Mouse (Mus musculus): ENCODE results near the gene Hmgn2. TPM values are rescaled to one million over a fixed set of nuclear protein-coding genes. Genes with fewer than 3 reads are reported as not detected.
"Not testable (repeated sequence)": the region's sequence is repeated elsewhere in the genome, so short reads cannot be mapped to it uniquely, and the experiment has no call there.

The Hmgn2 gene
- total and polyA plus RNA-seq, 2 experiments from 2014 or later, result 231 to 919 TPM

GRCm38 (mm10) chr4:134001710-134002109 lies 33.3 kb upstream of the Hmgn2 start:
- TF ChIP-seq CTCF (IDR thresholded peaks at IDR 0.05), result peak; percentile 40
- ATAC-seq (ENCODE audit: low FRiP score) (no peak), DNase-seq (ENCODE audit: low spot score) (no peak)
- Histone ChIP-seq H3K4me2 (ENCODE audit: low read depth, low read length, poor library complexity, severe bottlenecking) (no peak overlapping the region), H3K4me1 (ENCODE audit: insufficient read depth, low read length) (no peaks in the 10 kb centered on the region), H3K9me3 (ENCODE audit: low read length) (no peaks in the 10 kb centered on the region), H3K27ac (ENCODE audit: low read depth, low read length) (no peak overlapping the region), H3K27me3 (ENCODE audit: insufficient read depth, low read length) (no peaks in the 10 kb centered on the region), H3K36me3 (ENCODE audit: insufficient read depth, low read length) (peaks cover 4% of the 10 kb centered on the region; the same call in 1 of the 2 replicates), H3K9ac (replicated peaks; ENCODE audit: low read length, poor library complexity, severe bottlenecking) (no peak overlapping the region), H3K4me3 (ENCODE audit: low read depth, low read length) (no peak overlapping the region)
- 53% methylated on average over 10 of the region's 10 CpGs for WGBS

GRCm38 (mm10) chr4:134000466-134001438 lies 32.3 kb upstream of the Hmgn2 start, which contains the start of gene Dhdds:
Gene Dhdds (minus strand): TSS chr4:134000918.
- TF ChIP-seq CTCF (IDR thresholded peaks at IDR 0.05), result no peak
- no peaks in the 10 kb centered on the region for H3K27me3 ChIP-seq (ENCODE audit: insufficient read depth, low read length)
- peak; percentile 98 for ATAC-seq (ENCODE audit: low FRiP score)

DNA sequence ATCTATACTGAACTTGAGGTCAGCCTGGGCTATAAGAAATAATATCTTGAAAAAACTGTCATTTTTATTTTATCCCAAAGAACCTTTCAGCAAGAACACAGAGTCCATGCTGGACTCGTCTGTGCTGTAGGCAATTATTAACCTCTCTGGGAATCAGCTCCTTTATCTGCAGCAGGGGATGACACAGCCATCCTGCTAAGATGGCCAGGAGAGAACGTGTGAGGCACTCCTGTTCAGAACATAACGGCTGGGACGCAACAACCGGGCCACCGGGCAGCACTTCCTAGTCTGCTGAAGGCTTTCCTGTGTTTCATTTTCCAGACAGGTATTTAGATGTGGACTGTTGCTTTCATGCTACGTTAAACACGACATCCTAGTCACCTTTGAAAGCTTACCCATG lies 26.2 kb upstream of the Hmgn2 start:
- H3K36me3 ChIP-seq (ENCODE audit: insufficient read depth, low read length), result peaks cover 41% of the 10 kb centered on the region
- H3K4me3 ChIP-seq (ENCODE audit: low read depth, low read length), result no peak overlapping the region
- TF ChIP-seq CTCF (IDR thresholded peaks at IDR 0.05), result no peak
- H3K27me3 ChIP-seq (ENCODE audit: insufficient read depth, low read length), result no peaks in the 10 kb centered on the region
- DNase-seq (ENCODE audit: low spot score), result no peak
- no peak overlapping the region for H3K4me2 ChIP-seq (ENCODE audit: low read depth, low read length, poor library complexity, severe bottlenecking)
- ATAC-seq (ENCODE audit: low FRiP score), result no peak
- no peak overlapping the region for H3K27ac ChIP-seq (ENCODE audit: low read depth, low read length)
- no peaks in the 10 kb centered on the region for H3K9me3 ChIP-seq (ENCODE audit: low read length)
- no peaks in the 10 kb centered on the region for H3K4me1 ChIP-seq (ENCODE audit: insufficient read depth, low read length)
- WGBS, result 93% methylated on average over 8 of the region's 8 CpGs
- H3K9ac ChIP-seq (replicated peaks; ENCODE audit: low read length, poor library complexity, severe bottlenecking), result no peak overlapping the region

More at GRCm38 (mm10) chr4:134000466-134001438, 32.3 kb upstream of the Hmgn2 start, which contains the start of gene Dhdds:
- DNase-seq (ENCODE audit: low spot score), result peak; percentile 98
- Histone ChIP-seq H3K4me2 (ENCODE audit: low read depth, low read length, poor library complexity, severe bottlenecking) (peak within 1 kb of the TSS; percentile 85), H3K4me1 (ENCODE audit: insufficient read depth, low read length) (no peaks in the 10 kb centered on the region), H3K9ac (replicated peaks; ENCODE audit: low read length, poor library complexity, severe bottlenecking) (peak within 1 kb of the TSS; percentile 76), H3K27ac (ENCODE audit: low read depth, low read length) (peak within 1 kb of the TSS; percentile 59; the same call in 1 of the 2 replicates), H3K9me3 (ENCODE audit: low read length) (no peaks in the 10 kb centered on the region), H3K4me3 (ENCODE audit: low read depth, low read length) (peak within 1 kb of the TSS; percentile 70), H3K36me3 (ENCODE audit: insufficient read depth, low read length) (peaks cover 5% of the 10 kb centered on the region; the same call in 1 of the 2 replicates)
- WGBS, result 1% methylated on average over 49 of the region's 49 CpGs

DNA sequence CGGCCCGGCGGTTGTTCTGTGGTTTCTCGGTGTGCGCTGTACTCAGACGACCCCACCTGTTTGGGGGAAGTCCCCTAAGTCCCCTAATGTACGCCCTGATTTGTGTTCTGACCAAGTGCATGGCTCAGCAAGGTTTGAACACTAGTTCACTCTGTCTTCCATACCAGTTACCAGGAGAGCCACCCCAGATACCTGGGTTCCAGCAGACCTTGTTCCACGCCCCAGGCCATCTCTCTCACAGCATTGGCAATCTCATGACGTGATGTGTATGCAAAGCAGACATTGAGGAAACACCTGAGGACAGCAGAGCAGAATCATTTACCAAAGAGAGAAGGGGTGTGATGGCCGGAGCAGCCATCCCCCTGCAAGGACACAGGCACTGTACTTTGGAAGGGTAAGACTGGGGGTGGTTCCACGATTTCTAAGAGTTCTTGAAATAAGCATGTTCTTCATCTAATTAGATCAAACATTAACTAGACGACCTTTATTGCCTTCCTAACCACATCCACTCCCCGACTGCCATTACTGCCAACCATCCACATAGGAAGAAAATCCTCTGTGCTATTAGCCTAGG lies 22.7 kb upstream of the Hmgn2 start:
- TF ChIP-seq CTCF (IDR thresholded peaks at IDR 0.05), result no peak
- H3K4me3 ChIP-seq (ENCODE audit: low read depth, low read length), result no peak overlapping the region
- no peak overlapping the region for H3K4me2 ChIP-seq (ENCODE audit: low read depth, low read length, poor library complexity, severe bottlenecking)
- ATAC-seq (ENCODE audit: low FRiP score) (no peak), DNase-seq (ENCODE audit: low spot score) (no peak)
- H3K9ac ChIP-seq (replicated peaks; ENCODE audit: low read length, poor library complexity, severe bottlenecking), result no peak overlapping the region
- H3K27me3 ChIP-seq (ENCODE audit: insufficient read depth, low read length), result no peaks in the 10 kb centered on the region
- H3K4me1 ChIP-seq (ENCODE audit: insufficient read depth, low read length), result no peaks in the 10 kb centered on the region
- WGBS, result 92% methylated on average over 13 of the region's 13 CpGs
- no peaks in the 10 kb centered on the region for H3K9me3 ChIP-seq (ENCODE audit: low read length)
- H3K36me3 ChIP-seq (ENCODE audit: insufficient read depth, low read length), result peaks cover 47% of the 10 kb centered on the region
- H3K27ac ChIP-seq (ENCODE audit: low read depth, low read length), result no peak overlapping the region

DNA sequence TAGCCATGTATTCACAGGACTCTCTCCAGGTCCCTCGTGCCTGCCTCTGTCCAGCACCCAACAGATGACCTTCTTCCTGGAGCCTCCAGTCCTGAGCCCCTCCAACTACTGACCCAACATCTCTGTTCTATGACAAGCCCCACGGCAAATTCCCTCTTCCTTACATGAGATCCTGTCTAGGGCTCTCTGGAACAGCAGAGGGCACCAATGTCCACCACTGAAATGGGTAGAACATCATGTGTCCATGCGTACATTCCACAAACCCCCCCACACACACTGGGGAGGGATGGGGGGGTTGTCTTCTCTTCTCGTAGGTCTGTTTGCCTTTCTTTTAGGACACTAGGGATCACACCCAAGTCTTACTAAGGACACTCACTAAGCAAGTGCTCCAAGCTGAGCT lies 21.6 kb upstream of the Hmgn2 start:
- Histone ChIP-seq H3K9me3 (ENCODE audit: low read length) (no peaks in the 10 kb centered on the region), H3K36me3 (ENCODE audit: insufficient read depth, low read length) (peaks cover 47% of the 10 kb centered on the region)
- WGBS, result 55% methylated on average over 4 of the region's 4 CpGs

GRCm38 (mm10) chr4:133988289-133988688 lies 19.8 kb upstream of the Hmgn2 start:
- not testable (repeated sequence) for H3K9ac ChIP-seq (replicated peaks; ENCODE audit: low read length, poor library complexity, severe bottlenecking); DNase-seq (ENCODE audit: low spot score)

More for the DNA sequence above, 21.6 kb upstream of the Hmgn2 start:
- H3K4me1 ChIP-seq (ENCODE audit: insufficient read depth, low read length), result no peaks in the 10 kb centered on the region
- no peak overlapping the region for H3K27ac ChIP-seq (ENCODE audit: low read depth, low read length)
- DNase-seq (ENCODE audit: low spot score), result peak; percentile 16
- peak; percentile 55 for TF ChIP-seq CTCF (IDR thresholded peaks at IDR 0.05)
- H3K9ac ChIP-seq (replicated peaks; ENCODE audit: low read length, poor library complexity, severe bottlenecking), result no peak overlapping the region
- H3K27me3 ChIP-seq (ENCODE audit: insufficient read depth, low read length), result no peaks in the 10 kb centered on the region
- H3K4me3 ChIP-seq (ENCODE audit: low read depth, low read length), result no peak overlapping the region
- no peak for ATAC-seq (ENCODE audit: low FRiP score)
- no peak overlapping the region for H3K4me2 ChIP-seq (ENCODE audit: low read depth, low read length, poor library complexity, severe bottlenecking)

More at GRCm38 (mm10) chr4:133988289-133988688, 19.8 kb upstream of the Hmgn2 start:
- ATAC-seq (ENCODE audit: low FRiP score); H3K4me1 ChIP-seq (ENCODE audit: insufficient read depth, low read length); H3K27ac ChIP-seq (ENCODE audit: low read depth, low read length); H3K4me3 ChIP-seq (ENCODE audit: low read depth, low read length); H3K9me3 ChIP-seq (ENCODE audit: low read length); H3K27me3 ChIP-seq (ENCODE audit: insufficient read depth, low read length); H3K4me2 ChIP-seq (ENCODE audit: low read depth, low read length, poor library complexity, severe bottlenecking): not testable (repeated sequence)
- 93% methylated on average over 8 of the region's 8 CpGs for WGBS
- peaks cover 34% of the 10 kb centered on the region for H3K36me3 ChIP-seq (ENCODE audit: insufficient read depth, low read length)

Data from midbrain, postnatal 0 days (tissue).